Mouse (Mus musculus) forebrain, embryonic 15.5 days (tissue): ENCODE data around the gene Map3k11. TPM values are rescaled to one million over a fixed set of nuclear protein-coding genes. Genes with fewer than 3 reads are reported as not detected.

Source experiments
- ATAC-seq: fragments of 200-750 bp; cut with Nextera tagmentation; replicated peaks from 2 replicates; pipeline ENCODE4 v1.8.0; 2017; ENCODE audit warnings: mild to moderate bottlenecking, moderate TSS enrichment, moderate library complexity
- H3K27ac ChIP-seq: fragments of 300-500 bp; sonication (generic); replicated peaks from 2 replicates; pipeline ENCODE4 v1.5.1; 2015; ENCODE audit warnings: mild to moderate bottlenecking, inconsistent platforms
- H3K27me3 ChIP-seq: fragments of 300-500 bp; sonication (generic); 2 replicates; pipeline ENCODE4 v1.6.1; 2015; ENCODE audit warnings: inconsistent platforms
- H3K36me3 ChIP-seq: fragments of 300-500 bp; sonication (generic); 2 replicates; pipeline ENCODE4 v1.6.1; 2015; ENCODE audit warnings: mild to moderate bottlenecking, inconsistent platforms
- H3K4me1 ChIP-seq: fragments of 300-500 bp; sonication (generic); 2 replicates; pipeline ENCODE4 v1.6.1; 2015; ENCODE audit warnings: inconsistent platforms
- H3K4me2 ChIP-seq: fragments of 300-500 bp; sonication (generic); replicated peaks from 2 replicates; pipeline ENCODE4 v1.6.1; 2015; ENCODE audit warnings: mild to moderate bottlenecking, inconsistent platforms
- H3K4me3 ChIP-seq: fragments of 300-500 bp; sonication (generic); 2 replicates; pipeline ENCODE4 v1.5.1; 2015; ENCODE audit warnings: mild to moderate bottlenecking, inconsistent platforms
- H3K9ac ChIP-seq: fragments of 300-500 bp; sonication (generic); replicated peaks from 2 replicates; pipeline ENCODE4 v1.6.1; 2015; ENCODE audit warnings: mild to moderate bottlenecking, inconsistent platforms
- H3K9me3 ChIP-seq: fragments of 300-500 bp; sonication (generic); 2 replicates; pipeline ENCODE4 v1.6.1; 2016; ENCODE audit warnings: inconsistent platforms
- WGBS: fragments of 180-500 bp; shearing (Covaris S2); methylation state at CpG from one replicate; pipeline ENCODE4 v1.1.7; 2015; ENCODE audit warnings: mixed read lengths; 5-methylcytosine and 5-hydroxymethylcytosine counted together
- polyA plus RNA-seq: library from polyadenylated mRNA; unstranded; fragments of >200 nt; fragmentation: Nextera tagmentation; extraction: Ambion mirVana; gene quantifications from 2 replicates; pipeline ENCODE4 v1.2.1, GENCODE M21; 2015

Gene Map3k11
- polyA plus RNA-seq, 1 experiment from 2014 or later: 12.2 TPM

- no peak for ATAC-seq
- Histone ChIP-seq H3K27ac (peak overlapping the region; percentile 31; the same call in 1 of the 2 replicates), H3K9me3 (no peaks in the 10 kb centered on the region), H3K27me3 (no peaks in the 10 kb centered on the region), H3K9ac (peak overlapping the region; percentile 99), H3K4me3 (peak overlapping the region; percentile 96), H3K4me2 (peak overlapping the region; percentile 93), H3K36me3 (peaks cover under 1% of the 10 kb centered on the region; the same call in 1 of the 2 replicates), H3K4me1 (peaks cover 55% of the 10 kb centered on the region)
- WGBS: 77% methylated on average over 29 of the region's 29 CpGs
Measured at GRCm38 (mm10) chr19:5730314-5731186, 42.0 kb downstream of the Map3k11 start.

DNA sequence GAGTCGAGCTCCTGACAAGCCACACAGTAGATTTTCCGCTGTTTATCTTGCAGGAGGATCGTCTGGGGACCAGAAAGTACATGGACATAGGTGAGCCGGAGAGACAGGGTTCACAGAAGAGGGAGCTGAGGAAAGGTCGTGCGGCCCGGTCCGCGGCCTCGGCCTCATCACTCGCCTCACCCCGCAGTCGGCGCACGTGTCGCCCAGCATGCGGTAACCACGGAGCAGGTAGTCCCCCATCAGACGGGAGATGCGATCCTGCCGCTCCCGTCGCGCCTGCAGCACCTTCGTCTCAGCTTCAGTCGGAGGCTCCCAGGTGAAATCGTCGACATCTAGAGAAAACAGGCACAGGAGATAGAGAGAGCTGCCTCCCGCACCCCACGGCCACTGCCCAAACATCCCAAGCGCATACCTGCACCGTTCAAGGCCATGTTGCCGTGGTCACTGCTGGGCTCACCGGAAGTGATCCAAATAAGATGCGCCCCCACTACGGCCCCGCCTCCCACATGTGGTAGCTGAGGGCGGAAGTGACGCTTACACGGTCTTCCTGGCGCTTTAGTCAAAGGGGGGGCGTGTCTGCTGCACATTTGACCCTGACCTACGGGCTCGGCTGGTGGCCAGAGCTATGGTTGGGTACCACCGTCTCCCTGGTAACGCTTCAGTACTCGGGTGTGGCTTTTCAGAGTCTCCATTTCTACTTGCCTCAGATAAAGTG lies 42.9 kb downstream of the Map3k11 start:
- WGBS: under 1% methylated on average over 47 of the region's 47 CpGs
- H3K4me2 ChIP-seq: peak overlapping the region; percentile 93
- H3K27ac ChIP-seq: peak overlapping the region; percentile 59
- H3K9ac ChIP-seq: peak overlapping the region; percentile 61
- no peaks in the 10 kb centered on the region for H3K27me3 ChIP-seq
- ATAC-seq: peak; percentile 83
- H3K4me1 ChIP-seq: peaks cover 47% of the 10 kb centered on the region
- H3K9me3 ChIP-seq: no peaks in the 10 kb centered on the region
- H3K36me3 ChIP-seq: no peaks in the 10 kb centered on the region
- peak overlapping the region; percentile 58 for H3K4me3 ChIP-seq

- Histone ChIP-seq H3K9ac (no peak overlapping the region), H3K9me3 (no peaks in the 10 kb centered on the region), H3K36me3 (no peaks in the 10 kb centered on the region), H3K4me3 (no peak overlapping the region), H3K27me3 (no peaks in the 10 kb centered on the region), H3K27ac (no peak overlapping the region), H3K4me1 (peaks cover 23% of the 10 kb centered on the region), H3K4me2 (no peak overlapping the region)
- 83% methylated on average over 9 of the region's 9 CpGs for WGBS
- ATAC-seq: no peak
Measured at GRCm38 (mm10) chr19:5734325-5734724, 45.8 kb downstream of the Map3k11 start.

DNA sequence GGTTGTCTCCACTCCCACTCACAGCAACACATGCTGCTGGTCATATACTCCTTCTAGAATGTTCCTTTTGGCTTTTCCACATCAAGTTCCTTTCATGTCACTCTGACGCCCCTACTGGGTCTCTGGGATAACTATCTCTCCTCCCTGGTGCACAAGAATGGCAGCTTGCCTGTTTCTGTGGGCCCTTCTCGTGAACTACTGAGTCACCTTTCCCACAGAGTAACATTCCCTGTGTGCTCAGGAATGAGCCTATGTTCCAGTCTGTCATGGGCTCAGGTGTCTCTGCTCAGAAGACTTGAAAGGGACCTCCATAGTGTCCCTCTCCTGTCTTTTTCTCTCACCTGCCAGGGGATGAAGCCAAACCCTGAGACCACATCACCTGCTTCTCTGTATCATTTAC lies 50.9 kb downstream of the Map3k11 start:
- H3K4me3 ChIP-seq: no peak overlapping the region
- no peak overlapping the region for H3K4me2 ChIP-seq
- peaks cover 3% of the 10 kb centered on the region; the same call in 1 of the 2 replicates for H3K27me3 ChIP-seq

DNA sequence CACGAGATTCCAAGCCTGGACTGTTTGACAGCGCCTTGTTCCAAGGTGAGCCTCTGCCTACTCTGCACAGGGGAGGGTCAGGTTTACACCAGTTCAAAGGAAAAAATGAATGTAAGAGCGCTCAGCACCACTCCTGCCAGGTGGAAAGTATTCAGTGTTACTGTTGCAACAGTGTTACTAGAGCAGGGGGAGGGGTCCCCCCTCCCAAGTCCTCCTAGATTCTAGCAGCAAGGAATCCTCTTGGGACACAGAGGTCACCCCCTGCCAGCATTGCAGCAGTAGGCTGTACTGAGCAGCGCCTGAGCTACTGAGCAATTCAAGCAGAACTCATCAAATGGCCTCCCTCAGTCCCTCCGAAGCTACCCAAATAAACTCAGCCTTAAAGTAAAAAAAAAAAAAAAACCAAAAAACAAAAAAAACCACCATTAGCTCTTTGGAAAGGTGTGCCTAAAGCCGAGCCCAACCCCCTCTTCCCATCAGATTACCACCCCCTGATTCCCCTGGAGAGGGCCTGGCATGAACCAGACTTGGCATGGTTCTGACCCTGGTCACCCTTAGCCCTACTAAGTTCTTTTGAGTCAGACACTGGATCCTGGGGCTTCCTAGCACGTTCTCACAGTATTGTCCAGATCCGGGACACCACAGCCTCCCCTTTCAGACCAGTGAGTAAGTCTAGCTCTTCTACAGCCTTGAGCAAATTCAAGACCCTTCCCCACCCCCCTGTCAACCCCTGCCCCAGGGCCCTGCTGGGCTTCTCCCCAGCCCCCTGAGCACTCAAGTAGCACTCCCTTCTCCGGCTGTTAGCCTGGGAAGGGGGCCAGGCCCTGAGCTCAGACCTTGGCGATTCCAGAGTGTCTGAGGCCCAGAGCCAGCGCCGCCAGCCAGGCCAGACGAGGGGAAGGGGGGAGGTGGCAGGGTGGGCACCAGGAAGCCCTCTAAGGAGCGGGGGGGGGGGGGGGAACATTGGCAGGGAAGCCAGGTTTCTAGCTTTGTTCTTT lies 52.1 kb downstream of the Map3k11 start, which contains the start of gene Ltbp3:
Gene Ltbp3 (plus strand): TSS at position 585 of the 998 bp plus-strand sequence.
- WGBS: 7% methylated on average over 13 of the region's 14 CpGs
- no peaks in the 10 kb centered on the region for H3K36me3 ChIP-seq
- ATAC-seq: peak; percentile 79
- H3K27me3 ChIP-seq: peaks cover 13% of the 10 kb centered on the region
- H3K4me1 ChIP-seq: peaks cover 47% of the 10 kb centered on the region
- no peaks in the 10 kb centered on the region for H3K9me3 ChIP-seq
- peak within 1 kb of the TSS; percentile 90 for H3K27ac ChIP-seq
- H3K9ac ChIP-seq: peak within 1 kb of the TSS; percentile 87
- H3K4me3 ChIP-seq: peak within 1 kb of the TSS; percentile 68
- H3K4me2 ChIP-seq: peak within 1 kb of the TSS; percentile 99

More for the DNA sequence above, 50.9 kb downstream of the Map3k11 start:
- Histone ChIP-seq H3K9me3 (no peaks in the 10 kb centered on the region), H3K27ac (no peak overlapping the region), H3K4me1 (peaks cover 40% of the 10 kb centered on the region), H3K9ac (no peak overlapping the region), H3K36me3 (no peaks in the 10 kb centered on the region)
- ATAC-seq: no peak
- 72% methylated on average over 2 of the region's 2 CpGs for WGBS

DNA sequence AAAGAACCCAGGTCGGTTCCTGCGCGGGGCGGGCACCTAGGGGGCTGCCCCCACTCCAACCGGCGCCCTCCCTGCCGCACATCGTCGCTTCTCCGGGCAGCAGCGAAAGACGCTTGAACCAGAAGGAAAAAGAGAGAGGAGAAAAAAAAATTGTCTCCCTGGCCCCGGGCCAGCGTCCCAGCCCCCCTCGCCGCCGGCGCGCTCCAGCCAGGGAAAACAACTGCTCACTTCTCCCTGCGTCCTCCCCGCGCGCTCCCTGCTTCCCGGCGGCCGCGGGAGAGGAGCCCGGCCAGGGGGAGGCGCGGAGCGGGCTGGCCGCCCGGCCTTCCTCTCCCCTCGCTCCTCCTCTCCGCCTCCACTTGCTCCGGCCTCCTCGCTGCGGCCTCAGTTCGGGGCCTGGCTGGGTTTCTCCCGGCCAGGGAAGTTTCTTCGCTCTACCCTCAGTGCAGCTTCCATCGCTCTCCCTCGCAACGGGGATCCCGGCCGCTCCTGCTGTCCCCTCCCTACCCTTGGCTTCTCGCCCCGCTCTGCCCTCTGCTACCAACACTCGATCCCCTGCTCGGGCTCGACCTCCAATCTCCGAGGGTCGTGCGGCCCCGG lies 53.2 kb downstream of the Map3k11 start:
- H3K36me3 ChIP-seq: no peaks in the 10 kb centered on the region
- peak overlapping the region; percentile 99 for H3K4me2 ChIP-seq
- H3K4me3 ChIP-seq: peak overlapping the region; percentile 68
- peak overlapping the region; percentile 87 for H3K9ac ChIP-seq
- H3K9me3 ChIP-seq: no peaks in the 10 kb centered on the region
- peaks cover 13% of the 10 kb centered on the region for H3K27me3 ChIP-seq
- peak; percentile 75 for ATAC-seq
- WGBS: under 1% methylated on average over 53 of the region's 55 CpGs
- peak overlapping the region; percentile 90 for H3K27ac ChIP-seq
- H3K4me1 ChIP-seq: peaks cover 58% of the 10 kb centered on the region

- ATAC-seq: peak; percentile 36
- Histone ChIP-seq H3K4me2 (peak overlapping the region; percentile 99), H3K4me1 (peaks cover 58% of the 10 kb centered on the region), H3K4me3 (peak overlapping the region; percentile 68), H3K36me3 (no peaks in the 10 kb centered on the region), H3K27me3 (peaks cover 13% of the 10 kb centered on the region), H3K9ac (peak overlapping the region; percentile 87), H3K27ac (peak overlapping the region; percentile 90), H3K9me3 (no peaks in the 10 kb centered on the region)
- under 1% methylated on average over 32 of the region's 32 CpGs for WGBS
Measured at GRCm38 (mm10) chr19:5742241-5742641, 53.7 kb downstream of the Map3k11 start.

- Histone ChIP-seq H3K27ac (no peak overlapping the region), H3K4me1 (peaks cover 58% of the 10 kb centered on the region), H3K27me3 (peaks cover 13% of the 10 kb centered on the region), H3K4me2 (no peak overlapping the region), H3K36me3 (no peaks in the 10 kb centered on the region), H3K4me3 (no peak overlapping the region), H3K9ac (no peak overlapping the region), H3K9me3 (no peaks in the 10 kb centered on the region)
- WGBS: 53% methylated on average over 5 of the region's 5 CpGs
- ATAC-seq: no peak
Measured at GRCm38 (mm10) chr19:5743576-5743975, 55.0 kb downstream of the Map3k11 start.

GRCm38 (mm10) chr19:5745756-5746710 lies 57.5 kb downstream of the Map3k11 start:
- H3K9me3 ChIP-seq: no peaks in the 10 kb centered on the region
- peaks cover 49% of the 10 kb centered on the region for H3K4me1 ChIP-seq
- H3K9ac ChIP-seq: peak overlapping the region; percentile 10
- no peaks in the 10 kb centered on the region for H3K36me3 ChIP-seq
- peak overlapping the region; percentile 46 for H3K4me2 ChIP-seq
- H3K27ac ChIP-seq: no peak overlapping the region
- 4% methylated on average over 35 of the region's 36 CpGs for WGBS
- peak overlapping the region; percentile 21 for H3K4me3 ChIP-seq
- ATAC-seq: no peak
- peaks cover 24% of the 10 kb centered on the region for H3K27me3 ChIP-seq

GRCm38 (mm10) chr19:5746907-5747363 lies 58.4 kb downstream of the Map3k11 start:
- H3K9me3 ChIP-seq: no peaks in the 10 kb centered on the region
- 40% methylated on average over 12 of the region's 12 CpGs for WGBS

More at GRCm38 (mm10) chr19:5746907-5747363, 58.4 kb downstream of the Map3k11 start:
- peaks cover 49% of the 10 kb centered on the region for H3K4me1 ChIP-seq
- ATAC-seq: no peak
- no peaks in the 10 kb centered on the region for H3K36me3 ChIP-seq
- no peak overlapping the region for H3K4me3 ChIP-seq
- H3K27ac ChIP-seq: no peak overlapping the region
- H3K9ac ChIP-seq: no peak overlapping the region
- H3K4me2 ChIP-seq: no peak overlapping the region
- H3K27me3 ChIP-seq: peaks cover 29% of the 10 kb centered on the region
